Mouse (Mus musculus): ENCODE measurements around the gene Slc39a11.

Slc39a11 gene

GRCm38 (mm10) chr11:113632303-113632702, 17.6 kb downstream of the Slc39a11 start:
- no peak for DNase-seq (ENCODE audit: low spot score in 2 of 2)

- no peak for DNase-seq (ENCODE audit: low spot score in 2 of 2)
These were observed 18.0 kb downstream of the Slc39a11 start for GRCm38 (mm10) chr11:113631862-113632261.

GRCm38 (mm10) chr11:113631302-113631701, 18.6 kb downstream of the Slc39a11 start:
- no peak for DNase-seq (ENCODE audit: low spot score in 2 of 2)

GRCm38 (mm10) chr11:113630642-113631041, 19.2 kb downstream of the Slc39a11 start:
- no peak for DNase-seq (ENCODE audit: low spot score in 2 of 2)

GRCm38 (mm10) chr11:113627785-113628184, 22.1 kb downstream of the Slc39a11 start:
- DNase-seq (ENCODE audit: low spot score in 2 of 2): no peak

- DNase-seq (ENCODE audit: low spot score in 2 of 2): no peak
These were observed 24.4 kb downstream of the Slc39a11 start for GRCm38 (mm10) chr11:113625437-113625836.

- DNase-seq (ENCODE audit: low spot score in 2 of 2): no peak
These were observed 27.9 kb downstream of the Slc39a11 start for GRCm38 (mm10) chr11:113622028-113622427.

- DNase-seq (ENCODE audit: low spot score in 2 of 2): no peak
These were observed 28.9 kb downstream of the Slc39a11 start for GRCm38 (mm10) chr11:113621001-113621400.

- DNase-seq (ENCODE audit: low spot score in 2 of 2): no peak
These were observed 30.3 kb downstream of the Slc39a11 start for GRCm38 (mm10) chr11:113619420-113620080.

GRCm38 (mm10) chr11:113618672-113619419, 31.0 kb downstream of the Slc39a11 start, which contains the start of gene Sstr2:
Gene Sstr2 (plus strand): TSS chr11:113619342.
- peak; percentile 42 to 73 for DNase-seq (ENCODE audit: low spot score in 2 of 2)

- DNase-seq (ENCODE audit: low spot score in 2 of 2): no peak
These were observed 31.6 kb downstream of the Slc39a11 start for GRCm38 (mm10) chr11:113618303-113618671.

- peak; percentile 47 to 85 for DNase-seq (ENCODE audit: low spot score in 2 of 2)
These were observed 32.6 kb downstream of the Slc39a11 start for GRCm38 (mm10) chr11:113617132-113617911.

GRCm38 (mm10) chr11:113614476-113614875, 35.4 kb downstream of the Slc39a11 start:
- DNase-seq (ENCODE audit: low spot score in 2 of 2): no peak

- DNase-seq (ENCODE audit: low spot score in 2 of 2): peak; percentile 8 to 51
These were observed 37.9 kb downstream of the Slc39a11 start for GRCm38 (mm10) chr11:113611664-113612611.

- DNase-seq (ENCODE audit: low spot score in 2 of 2): no peak
These were observed 38.7 kb downstream of the Slc39a11 start for GRCm38 (mm10) chr11:113611112-113611646.

GRCm38 (mm10) chr11:113610266-113610665, 39.6 kb downstream of the Slc39a11 start:
- DNase-seq (ENCODE audit: low spot score in 2 of 2): no peak

- no peak for DNase-seq (ENCODE audit: low spot score in 2 of 2)
These were observed 40.3 kb downstream of the Slc39a11 start for GRCm38 (mm10) chr11:113609581-113609980.

GRCm38 (mm10) chr11:113607556-113607955, 42.3 kb downstream of the Slc39a11 start:
- DNase-seq (ENCODE audit: low spot score in 2 of 2): no peak

- no peak for DNase-seq (ENCODE audit: low spot score in 2 of 2)
These were observed 48.1 kb downstream of the Slc39a11 start for GRCm38 (mm10) chr11:113601616-113602343.

- no peak for DNase-seq (ENCODE audit: low spot score in 2 of 2)
These were observed 49.2 kb downstream of the Slc39a11 start for GRCm38 (mm10) chr11:113600526-113601245.
